Mouse (Mus musculus): ENCODE data around the gene Gm49510.

The Gm49510 gene

GRCm38 (mm10) chr15:78946232-78946631 is 46.8 kb downstream of the Gm49510 start:
- DNase-seq (ENCODE audit: low spot score) = no peak

DNA sequence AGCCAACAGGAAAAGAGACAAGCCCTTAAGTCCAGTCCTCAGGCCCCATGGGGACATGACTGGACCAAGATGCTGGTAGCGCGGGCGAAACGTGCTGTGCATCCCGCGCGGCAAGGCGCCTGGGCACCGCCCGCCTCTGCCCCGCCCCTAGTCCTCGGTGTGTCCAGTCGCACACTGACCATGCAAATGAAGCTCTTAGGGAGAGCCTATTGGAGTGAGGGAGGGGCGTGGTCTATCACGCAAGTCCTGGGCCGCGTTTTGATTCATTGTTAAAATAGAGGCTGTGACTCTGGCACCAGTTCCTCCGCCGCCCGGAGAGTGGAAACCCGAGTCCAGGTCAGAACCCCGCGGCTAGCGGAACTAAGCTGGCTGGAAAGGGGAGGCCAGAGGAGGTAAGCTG is 48.2 kb downstream of the Gm49510 start, which contains the start of gene Triobp:
Gene Triobp, plus strand, starts transcription at position 68 of the 400 bp plus-strand sequence.
- peak; percentile 91 for DNase-seq (ENCODE audit: low spot score)

DNA sequence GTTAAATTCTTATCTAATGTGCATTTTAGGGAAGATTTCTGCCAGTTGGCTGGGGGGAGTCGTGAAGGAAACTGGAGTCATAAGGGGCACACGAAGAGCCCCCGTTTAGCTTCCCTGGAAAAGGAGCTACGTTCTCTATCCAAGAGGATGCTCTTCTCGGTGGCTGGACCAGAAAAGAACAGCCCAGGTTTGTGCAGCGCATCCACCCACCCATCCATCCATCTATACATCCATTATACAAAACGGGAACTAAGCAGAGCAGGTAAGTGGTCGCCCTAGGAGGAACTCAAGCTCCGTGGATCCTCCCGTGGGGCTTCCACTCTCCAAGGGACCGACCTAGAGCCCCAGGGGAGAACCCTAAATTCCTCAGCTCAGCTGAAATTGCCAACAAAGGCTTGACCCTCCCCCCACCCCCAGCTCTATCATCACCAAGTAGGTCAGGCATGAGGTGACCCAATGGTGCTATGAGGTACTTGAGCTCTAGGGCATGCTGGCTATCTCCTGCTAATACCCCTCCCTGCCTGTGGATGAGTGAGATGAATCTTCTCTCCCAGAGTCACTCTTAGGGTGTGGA is 48.8 kb downstream of the Gm49510 start:
- no peak for DNase-seq (ENCODE audit: low spot score)

DNA sequence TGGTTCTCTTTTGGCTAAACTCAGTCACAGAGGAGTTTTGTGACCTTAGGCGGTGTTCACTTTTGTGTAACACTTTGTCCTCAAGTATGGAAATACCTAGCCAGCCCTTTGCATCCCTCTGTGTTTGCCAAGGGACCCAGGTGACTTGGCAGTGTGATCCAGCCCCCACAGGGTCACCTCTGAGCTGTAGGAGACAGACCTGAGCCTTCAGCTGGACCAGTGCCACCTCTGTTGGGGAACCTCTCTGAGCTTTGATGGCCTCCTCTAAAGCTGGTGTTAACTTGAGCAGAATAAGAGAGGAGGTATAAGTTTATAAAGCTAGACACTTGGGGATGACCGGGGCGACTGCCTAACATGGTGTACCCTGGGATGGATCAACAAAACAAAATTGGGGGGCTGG is 49.4 kb downstream of the Gm49510 start:
- no peak for DNase-seq (ENCODE audit: low spot score)

GRCm38 (mm10) chr15:78955663-78956062 is 56.2 kb downstream of the Gm49510 start:
- DNase-seq (ENCODE audit: low spot score) = no peak

- no peak for DNase-seq (ENCODE audit: low spot score)
Measured at GRCm38 (mm10) chr15:78956351-78956750, 56.9 kb downstream of the Gm49510 start.

GRCm38 (mm10) chr15:78957021-78957420 is 57.6 kb downstream of the Gm49510 start:
- DNase-seq (ENCODE audit: low spot score) = no peak

GRCm38 (mm10) chr15:78959537-78959936 is 60.1 kb downstream of the Gm49510 start:
- no peak for DNase-seq (ENCODE audit: low spot score)

DNA sequence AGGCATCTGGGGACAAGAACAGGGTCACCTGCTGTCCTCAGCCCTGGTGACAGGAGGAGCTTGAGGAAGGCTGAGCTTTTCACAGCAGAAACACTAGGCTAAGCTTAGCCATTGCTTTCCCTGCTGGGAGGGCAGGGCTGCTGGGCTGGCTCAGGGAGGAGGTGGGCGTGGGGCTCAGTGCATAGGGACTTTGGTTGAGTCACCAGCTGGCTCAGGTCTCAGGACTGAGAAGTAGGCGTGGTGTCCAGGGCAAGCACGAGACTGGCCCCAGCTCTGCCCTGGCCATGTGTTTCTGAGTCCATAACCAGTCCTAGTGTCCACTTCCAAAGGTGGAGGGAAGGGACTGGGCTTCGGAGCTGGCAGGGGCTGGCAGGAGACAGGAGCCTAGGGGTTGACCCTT is 60.6 kb downstream of the Gm49510 start:
- no peak for DNase-seq (ENCODE audit: low spot score)

- peak; percentile 86 for DNase-seq (ENCODE audit: low spot score)
Measured at GRCm38 (mm10) chr15:78962885-78963284, 63.4 kb downstream of the Gm49510 start.

Measured in testis, postnatal 10 days (tissue).